Mouse (Mus musculus): Measurements from ENCODE around the gene Rogdi.

The Rogdi gene

DNA sequence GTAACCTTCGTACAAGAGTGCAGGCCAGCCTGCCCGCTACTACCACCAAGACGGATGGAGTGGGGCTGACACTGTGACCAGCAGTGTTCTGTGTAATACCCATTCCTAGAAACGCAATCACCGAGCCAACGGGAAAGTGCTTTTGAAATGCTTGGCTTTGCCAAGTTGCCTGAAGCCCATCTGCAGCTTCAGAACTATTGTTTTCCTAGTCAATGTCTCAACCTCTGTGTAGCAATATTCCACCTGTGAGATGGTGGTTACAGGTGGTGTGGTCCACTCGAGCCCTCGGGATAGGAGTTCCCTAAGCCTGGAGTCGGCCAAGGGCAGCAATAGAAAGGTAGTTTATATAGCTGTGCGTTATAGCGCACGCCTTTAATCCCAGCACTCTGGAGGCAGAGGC is 28.6 kb downstream of the Rogdi start:
- DNase-seq: no peak

DNA sequence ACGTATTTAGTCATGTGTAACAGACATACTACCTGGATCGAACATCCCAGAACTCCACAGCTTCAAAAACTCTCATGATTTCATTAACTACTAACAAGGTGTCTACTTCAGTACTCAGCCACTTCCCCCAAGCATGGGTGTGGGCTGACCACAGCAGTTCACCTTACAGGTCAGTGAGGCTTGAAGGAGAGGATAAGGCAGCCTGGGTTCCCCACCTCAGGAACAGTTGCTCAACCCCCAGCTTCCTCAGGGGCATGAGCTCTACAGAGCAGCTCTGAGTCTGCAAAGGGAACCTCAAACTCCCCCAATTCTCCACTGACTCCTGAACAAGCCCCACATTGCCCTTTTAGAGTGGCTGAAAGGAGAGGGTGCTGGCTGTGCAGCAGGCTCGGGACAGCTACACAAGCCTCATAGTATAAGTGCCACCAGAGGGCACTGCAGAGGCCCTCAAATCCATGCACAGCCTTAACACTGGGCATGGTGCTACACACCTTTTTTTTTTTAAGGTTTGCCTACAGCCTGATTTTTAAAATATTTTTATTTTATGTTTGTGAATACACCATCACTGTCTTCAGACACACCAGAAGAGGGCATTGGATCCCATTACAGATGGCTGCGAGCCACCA is 33.5 kb downstream of the Rogdi start:
- DNase-seq: peak; percentile 44

DNA sequence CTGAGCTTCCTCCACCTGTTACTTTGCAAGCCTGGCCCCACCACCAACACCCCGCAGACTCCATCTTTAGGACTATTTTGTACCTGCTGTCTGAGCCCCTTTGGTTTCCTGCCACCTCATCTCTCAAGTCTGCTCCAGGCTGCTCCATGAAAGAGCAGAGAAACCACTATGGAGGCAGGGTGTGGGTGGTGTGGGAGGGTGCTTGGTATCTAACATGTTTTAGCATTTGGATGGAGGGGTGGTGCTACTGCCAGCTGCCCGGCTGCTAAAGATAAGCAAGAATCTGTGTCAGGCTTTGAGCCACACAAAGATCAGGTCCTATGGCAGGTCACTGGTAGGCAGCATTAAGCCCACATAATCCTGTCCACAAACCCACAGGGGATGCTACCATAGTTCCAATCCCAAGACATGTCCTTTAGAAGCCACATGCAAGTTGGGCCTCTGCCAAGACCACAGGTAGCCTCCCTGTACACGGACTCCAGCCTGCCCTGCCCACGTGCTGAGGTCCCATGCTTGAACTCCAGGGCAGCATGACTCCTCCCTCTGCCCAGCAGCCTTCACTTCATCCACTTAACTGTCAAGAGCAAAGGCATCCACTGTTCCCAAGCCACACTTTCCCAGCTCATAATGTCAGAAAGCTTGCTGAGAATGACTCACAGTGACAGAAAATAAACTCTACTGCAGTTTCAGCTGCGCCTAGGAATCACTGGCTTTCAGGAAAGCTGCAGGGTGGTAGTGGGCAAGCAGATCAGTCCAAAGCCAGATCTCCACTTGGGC is 34.9 kb downstream of the Rogdi start:
- peak; percentile 30 for DNase-seq

DNA sequence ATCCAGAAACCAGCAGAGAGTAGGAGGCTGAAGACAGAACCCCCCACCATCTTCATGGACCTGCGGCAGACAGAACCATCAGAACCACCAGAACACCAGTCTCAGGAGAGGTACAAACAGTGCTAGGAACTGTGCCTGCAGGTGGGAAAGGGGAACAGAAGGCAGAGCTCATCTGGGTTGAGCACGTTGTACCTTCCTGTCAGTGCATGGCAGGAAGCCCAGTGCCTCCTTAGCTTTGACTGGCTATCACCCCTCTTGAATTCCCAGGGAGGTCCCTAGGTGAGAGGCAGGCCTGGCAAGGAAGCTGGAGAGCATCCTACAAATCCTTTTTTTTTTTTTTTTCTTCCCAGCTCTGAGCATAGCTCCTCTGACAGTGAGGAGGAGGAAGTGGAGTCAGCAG is 37.2 kb downstream of the Rogdi start:
- DNase-seq: peak; percentile 82

DNA sequence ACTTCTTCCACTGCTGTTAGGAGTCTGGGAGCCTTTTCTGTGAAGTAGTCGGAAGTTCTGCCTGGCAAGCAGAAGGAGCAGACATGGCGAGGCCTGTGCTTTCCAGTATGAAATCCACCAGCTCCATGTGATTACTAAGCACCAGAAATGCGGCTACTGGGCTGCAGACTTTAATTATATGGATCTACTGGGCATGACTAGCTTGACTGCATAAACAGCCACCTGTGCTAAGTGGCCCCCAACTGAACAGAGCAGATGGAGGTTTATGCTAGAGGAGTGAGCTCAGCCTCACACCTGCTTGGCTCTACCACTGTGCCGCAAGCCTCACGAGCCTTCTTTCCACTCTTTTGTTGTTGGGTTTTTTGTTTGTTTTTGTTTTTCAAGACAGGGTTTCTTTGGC is 38.8 kb downstream of the Rogdi start:
- peak; percentile 79 for DNase-seq

DNA sequence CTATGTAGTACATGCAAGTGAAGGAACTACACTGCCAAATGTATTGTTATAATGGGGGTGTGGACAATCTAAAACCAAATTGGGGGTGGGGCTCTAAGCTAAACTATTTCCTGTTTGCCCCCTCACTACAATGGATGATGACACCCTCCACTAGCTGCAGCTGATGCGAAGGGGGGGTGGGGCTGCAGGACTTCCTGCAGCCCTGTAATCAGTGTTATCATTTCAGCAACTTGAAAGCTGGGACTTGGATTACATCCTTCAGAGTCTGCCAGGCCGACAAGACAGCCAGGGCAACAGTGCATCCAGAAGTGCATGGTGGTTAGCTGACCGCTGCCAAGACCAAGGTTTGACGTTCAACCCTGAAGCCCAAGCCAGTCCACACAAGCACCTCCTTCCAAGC is 41.7 kb downstream of the Rogdi start:
- no peak for DNase-seq

DNA sequence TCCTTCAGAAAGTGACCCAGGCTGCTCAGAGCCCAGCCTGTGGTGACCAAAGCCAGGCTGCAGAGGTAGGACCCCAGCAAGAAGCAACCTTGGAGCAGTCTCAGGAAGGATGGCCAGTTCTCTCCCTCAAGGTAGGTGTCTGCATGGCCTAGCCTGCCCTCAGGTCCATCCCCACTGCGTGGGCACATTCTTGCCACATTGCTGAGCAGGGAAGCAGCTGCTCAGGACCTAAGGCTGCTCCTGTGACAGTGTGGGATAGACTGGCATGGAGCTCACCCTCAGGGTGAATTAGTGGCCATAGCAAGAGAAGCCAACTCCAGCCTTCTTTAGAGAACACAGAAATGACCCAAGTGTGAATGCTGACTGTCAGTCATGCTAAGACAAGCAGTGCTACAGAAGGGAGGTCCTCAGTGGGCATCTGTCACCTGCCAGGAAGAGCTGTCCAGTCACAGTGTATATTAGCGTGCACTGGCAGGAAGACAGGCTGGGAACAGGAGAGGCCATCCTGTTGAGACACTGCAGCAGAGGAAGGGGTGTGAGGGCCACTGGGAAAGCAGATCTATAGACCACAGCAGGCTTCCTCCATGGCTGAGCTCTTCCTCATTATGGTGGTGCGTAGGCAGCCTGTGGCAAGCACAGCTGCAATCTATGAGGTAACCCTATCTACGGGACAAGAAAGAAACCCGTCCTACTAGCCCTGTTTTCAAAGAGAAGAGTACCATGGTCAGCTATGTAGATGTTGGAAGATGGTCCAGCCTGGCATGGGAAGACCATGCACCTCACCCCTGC is 44.1 kb downstream of the Rogdi start:
- no peak for DNase-seq

DNA sequence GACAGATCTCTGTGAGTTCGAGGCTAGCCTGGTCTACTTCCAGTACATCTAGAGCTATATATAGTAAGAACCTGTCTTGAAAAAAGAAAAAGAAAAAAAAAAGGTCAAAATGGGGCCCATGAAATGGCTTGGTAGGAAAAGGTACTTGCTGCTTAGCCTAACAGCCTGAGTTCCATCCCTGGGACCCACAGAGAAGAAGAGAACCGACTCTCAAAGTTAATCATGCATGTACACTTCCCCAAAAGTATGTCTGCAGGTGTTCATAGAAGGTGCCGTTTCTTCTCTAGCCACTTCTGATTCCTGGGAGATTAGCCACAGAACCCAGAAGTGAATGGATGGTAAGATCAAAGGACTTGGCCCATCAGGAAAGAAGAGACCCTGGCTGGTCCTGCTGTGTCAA is 44.9 kb downstream of the Rogdi start:
- no peak for DNase-seq

DNA sequence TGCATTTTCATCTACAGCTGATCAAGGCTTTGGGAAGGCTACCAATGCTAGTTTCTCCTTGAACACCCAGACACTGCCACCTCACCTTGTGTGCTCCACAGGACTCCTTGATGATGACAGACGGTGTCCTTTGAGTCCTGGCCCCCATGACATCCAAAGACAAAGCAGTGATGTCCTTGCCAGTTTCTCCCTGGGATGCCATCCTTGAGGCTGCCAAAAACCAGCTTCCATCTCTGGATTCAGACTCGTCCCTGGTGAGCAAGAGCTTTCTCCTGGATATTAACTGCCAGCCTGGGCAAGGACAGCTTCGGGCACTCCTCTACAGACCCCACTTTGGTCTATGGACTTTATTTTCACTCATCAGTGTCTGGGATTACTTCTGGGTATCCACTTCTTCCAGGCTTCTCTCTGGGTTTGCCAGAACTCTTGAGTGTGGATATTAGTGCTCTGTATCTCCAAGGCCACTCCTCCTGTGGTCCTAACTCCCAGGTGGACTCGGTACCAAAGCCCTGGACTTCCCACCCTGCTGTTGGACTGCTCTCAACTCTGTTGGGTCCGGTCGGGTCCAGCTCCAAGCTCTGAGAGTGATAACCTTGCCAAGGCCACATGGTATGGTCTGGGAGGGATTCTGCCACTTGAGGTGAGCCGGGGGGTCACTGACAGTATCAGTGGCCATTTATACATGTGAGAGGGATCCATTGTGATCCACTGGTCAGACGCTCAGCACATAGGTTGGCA is 47.8 kb downstream of the Rogdi start:
- DNase-seq: peak; percentile 58

DNA sequence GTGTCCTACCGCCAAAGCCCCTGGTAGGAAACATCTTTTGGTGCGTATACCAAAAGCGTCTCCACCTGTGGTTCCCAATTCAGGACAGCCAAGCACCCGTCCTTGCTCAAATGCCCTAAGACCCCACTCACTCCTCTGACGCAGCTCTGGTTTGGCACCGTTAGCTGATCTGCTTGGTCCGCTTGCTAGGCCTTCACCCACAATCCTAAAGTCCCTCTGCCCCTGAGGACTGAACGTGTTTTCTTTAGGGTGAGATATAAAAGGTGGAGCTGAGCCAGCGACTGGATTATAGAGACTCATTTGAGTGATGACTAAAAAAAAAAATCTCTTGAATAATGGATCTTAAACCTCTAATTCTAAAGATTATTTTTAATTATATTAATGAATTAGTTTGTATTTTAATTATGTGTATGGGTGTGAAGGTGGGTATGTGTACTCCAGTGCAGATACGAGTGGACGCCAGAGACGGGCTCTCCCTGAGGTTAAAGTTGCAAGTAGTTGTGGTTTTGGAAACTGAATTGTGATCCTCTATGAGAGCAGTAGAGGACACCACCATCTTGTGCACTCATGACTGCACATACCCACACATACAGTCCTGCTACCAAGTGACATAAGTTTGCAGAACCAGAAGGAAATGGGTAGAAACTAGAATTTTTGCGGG is 48.5 kb downstream of the Rogdi start:
- DNase-seq: peak; percentile 72

DNA sequence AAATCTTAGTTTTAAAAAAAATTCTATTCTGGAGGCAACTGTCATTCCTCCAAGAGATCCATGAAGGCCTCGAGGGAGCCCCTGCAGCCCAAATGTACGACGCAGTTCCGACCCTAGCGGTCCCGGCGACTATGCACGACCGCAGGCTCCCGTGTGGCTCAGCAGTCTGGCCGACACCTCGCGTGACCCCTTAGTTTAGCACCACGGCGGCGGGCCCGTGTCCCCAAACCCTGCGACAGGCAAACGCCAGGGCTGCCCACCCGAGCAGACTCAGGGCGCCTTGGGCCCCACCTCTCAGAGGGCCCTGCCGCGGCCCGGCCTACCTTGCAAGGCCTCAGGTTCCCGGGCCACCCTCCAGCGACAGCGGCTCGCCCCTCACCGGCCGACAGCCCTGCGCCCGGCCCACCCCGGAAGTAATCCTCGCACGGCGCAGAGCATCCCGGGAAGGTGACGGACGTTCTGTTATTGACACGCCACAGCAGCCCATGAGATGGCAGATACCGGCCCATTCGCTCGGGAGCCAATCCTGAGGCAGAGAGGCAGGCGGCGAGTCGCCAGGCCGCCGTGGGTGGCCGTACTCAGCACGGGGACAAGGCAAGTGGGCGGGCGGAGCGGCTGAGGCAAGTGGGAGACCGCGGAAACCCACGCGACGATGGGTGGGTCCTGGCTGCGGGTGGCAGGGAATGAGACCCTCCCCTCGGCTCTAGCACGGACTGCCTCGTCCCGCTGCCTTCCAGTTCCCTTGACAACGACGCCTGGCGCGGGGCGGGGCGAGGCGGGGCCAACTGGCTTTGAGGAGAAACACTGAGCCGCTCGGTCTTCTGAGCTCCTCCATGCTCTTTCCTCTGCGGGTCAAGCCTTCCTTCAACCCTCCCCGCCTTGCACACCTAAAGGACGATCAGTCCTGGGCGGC is 49.3 kb downstream of the Rogdi start, which contains the start of gene Anks3:
Anks3 (minus strand) TSS at position 409 of the 913 bp plus-strand sequence.
- peak; percentile 99 for DNase-seq

DNA sequence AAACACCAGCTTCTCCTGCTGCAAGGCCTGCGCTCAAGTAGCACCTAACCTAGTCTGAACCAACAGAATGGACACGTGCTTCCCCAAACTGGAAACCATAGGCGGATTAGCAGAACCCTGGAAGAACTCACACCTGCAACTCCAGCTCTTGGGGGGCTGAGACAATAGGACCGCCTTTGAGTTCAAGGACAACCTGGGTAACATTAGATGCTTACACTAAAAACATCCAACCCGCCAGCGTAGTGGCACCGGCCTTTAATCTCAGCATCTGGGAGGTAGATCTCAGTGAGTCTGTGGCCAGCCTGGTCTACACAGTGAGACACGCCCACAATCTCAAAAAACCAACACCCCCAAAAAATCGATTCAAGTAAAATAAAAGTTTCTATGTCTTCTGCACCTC is 50.0 kb downstream of the Rogdi start:
- DNase-seq: peak; percentile 60

DNA sequence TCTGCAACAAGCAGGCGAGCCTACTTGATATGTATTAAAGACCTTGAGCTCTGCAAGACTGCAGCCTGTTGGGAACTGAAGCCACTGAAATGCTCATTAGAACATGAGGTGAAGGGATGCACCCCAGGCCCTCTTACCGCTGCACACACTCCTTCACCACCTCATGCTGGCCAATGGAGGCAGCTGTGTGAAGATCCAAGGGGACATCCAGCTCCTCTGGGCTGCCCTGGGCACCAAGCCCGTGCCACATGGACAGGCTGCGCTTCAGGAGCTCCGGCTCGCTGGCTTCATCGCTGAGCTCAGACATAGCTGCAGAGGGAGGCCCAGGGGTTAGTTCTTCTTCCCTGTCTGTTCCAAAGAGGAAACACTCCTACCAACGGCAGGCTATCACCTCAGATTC is 53.1 kb downstream of the Rogdi start:
- no peak for DNase-seq

All from cerebellum, adult 9-10 months (tissue).